Mouse (Mus musculus) adrenal gland, postnatal 25 days (tissue): ENCODE results near the gene Prss57. TPM values are rescaled to one million over a fixed set of nuclear protein-coding genes. Genes with fewer than 3 reads are reported as not detected.

Source experiments
- DNase-seq: peaks from one replicate; pipeline ENCODE4 v3.0.0; 2021; ENCODE audit warnings: mixed read lengths
- long read RNA-seq: library from polyadenylated mRNA; stranded (forward); transcript quantifications from one replicate; pipeline ENCODE4 v2.0.0, GENCODE M21; 2021
- total RNA-seq: library from RNA; stranded (reverse); gene quantifications from 2 replicates; pipeline ENCODE4 v1.2.3, GENCODE M21; 2021

The Prss57 gene
- total RNA-seq = not detected in 2 replicates
- long read RNA-seq, partial matches to known transcripts = 0 of 1 reads
- long read RNA-seq, other reads (novel, unspliced or antisense) = 1 of 1 reads

DNA sequence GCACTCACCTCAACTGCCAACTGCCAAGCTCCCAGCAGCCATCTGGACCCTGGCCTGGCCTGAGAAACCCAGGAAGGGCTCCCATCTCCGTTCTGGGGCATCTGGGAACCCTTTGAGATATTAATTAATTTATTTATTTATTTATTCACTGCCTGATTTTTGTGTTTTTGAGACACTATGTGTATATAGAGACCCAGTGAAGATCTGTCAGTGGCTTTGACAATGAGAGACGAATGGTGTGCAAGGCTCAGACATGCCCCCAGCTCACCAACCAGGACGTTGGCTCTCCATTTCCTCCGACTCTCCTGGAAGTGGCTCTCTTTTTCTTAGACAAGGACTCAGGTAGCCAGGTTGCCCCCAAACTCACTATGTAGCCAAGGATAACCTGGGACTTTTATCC is at the start of gene Prss57:
Gene Prss57 (minus strand): TSS at position 101 of the 400 bp plus-strand sequence.
- DNase-seq = no peak

DNA sequence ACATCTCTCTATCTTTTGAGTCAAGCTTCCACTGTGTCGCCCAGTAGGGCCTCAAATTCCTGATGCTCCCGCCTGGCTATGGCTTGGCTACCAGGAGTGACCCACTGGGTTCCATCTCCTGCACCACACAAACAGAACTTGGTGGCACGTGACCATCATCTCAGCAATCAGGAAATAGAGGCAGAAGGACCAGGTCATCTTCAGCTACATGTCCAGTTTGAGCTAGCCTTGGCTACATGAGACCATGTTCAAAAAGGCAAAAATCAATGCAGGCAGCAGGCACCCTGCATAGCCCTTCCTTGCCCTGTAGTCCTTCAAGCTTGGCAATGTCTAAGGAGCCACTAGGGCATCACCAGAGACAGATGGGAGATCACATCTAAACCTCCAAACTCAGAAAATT is 49.3 kb upstream of the Prss57 start:
- no peak for DNase-seq

DNA sequence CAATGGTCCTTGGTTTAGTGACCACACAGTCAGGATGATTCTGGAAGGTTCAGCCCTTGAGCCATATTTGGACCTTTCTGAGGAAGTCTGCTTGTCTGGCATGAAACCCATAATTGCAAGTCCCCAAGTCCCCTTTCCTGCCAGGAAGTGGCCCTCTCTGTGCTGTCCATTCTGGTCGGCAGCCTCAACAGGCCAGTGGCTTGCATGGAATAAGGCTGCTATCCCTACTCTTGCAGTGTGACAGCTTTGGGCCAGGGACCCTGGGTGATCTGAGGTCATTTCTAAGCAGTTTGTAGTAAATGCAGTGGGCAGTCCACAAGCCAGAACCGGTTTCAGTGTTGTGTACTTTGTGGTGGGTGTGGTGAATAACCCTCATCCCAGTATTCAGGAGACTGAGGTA is 47.4 kb upstream of the Prss57 start:
- DNase-seq = no peak

DNA sequence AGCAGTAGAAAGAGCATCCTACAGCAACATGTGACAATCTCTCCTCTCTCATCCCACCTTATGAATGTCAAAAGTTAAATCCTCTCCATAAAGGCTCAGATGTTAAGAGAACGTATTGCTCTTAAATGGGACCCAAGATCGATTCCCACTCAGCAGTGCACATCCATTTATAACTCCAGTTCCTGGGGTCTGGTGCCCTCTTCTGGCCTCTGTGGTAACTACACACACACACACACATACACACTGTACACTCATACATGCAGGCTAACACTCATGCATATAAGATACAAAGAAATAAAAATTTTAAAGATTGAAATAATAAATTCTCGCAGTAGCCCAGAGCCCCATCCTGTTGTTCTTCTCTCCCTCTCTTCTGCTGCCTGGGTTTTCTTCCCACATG is 46.2 kb upstream of the Prss57 start:
- no peak for DNase-seq

DNA sequence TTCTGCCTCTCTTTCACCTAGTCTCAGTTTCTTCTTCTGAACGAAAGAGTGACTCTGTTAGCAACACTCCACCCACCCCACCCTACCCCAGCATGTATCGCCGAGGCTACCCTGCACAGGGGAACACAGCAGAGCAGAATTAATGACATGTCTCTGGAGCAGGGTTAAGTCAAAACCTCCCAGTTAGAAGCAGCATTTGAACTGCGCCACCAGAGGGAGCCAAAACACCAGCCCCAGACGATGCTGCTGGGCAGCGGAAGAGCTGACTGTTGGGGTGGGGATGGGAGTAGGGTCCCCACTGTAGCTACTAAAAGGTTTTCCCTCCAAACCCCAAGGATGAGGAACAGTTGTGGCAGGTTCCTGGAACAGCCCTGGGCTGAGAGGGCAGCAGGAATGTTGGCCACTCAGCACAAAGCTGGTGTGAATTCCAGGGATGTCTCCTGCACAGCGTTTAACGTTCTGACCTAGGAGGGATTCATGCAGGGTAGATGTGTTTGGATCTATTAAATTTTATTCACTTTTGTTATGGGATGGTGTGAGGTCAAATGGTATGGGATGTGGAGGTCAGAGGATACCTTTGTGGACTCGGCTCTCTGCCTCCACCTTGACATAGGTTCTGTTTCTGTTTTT is 44.1 kb upstream of the Prss57 start:
- DNase-seq = peak; percentile 77

DNA sequence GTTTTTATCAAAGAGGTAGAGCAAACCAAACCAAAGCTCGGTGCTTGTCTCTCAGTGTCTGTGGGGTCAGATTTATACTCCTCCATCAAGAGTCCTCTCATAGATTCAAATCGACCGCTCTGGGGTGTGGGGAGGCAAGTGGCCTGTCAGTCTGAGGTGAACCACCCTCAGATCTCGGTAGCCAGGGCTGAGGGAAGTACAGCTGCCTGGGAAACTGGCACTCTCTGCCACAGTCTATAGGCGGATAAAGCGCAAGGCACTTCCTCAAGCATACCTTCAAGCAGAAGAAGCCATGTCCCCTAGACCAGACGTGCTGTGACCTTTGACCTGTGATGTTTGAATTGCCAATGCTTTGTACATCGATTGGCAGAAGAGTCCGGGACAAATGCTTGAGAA is 42.0 kb upstream of the Prss57 start:
- DNase-seq = no peak

DNA sequence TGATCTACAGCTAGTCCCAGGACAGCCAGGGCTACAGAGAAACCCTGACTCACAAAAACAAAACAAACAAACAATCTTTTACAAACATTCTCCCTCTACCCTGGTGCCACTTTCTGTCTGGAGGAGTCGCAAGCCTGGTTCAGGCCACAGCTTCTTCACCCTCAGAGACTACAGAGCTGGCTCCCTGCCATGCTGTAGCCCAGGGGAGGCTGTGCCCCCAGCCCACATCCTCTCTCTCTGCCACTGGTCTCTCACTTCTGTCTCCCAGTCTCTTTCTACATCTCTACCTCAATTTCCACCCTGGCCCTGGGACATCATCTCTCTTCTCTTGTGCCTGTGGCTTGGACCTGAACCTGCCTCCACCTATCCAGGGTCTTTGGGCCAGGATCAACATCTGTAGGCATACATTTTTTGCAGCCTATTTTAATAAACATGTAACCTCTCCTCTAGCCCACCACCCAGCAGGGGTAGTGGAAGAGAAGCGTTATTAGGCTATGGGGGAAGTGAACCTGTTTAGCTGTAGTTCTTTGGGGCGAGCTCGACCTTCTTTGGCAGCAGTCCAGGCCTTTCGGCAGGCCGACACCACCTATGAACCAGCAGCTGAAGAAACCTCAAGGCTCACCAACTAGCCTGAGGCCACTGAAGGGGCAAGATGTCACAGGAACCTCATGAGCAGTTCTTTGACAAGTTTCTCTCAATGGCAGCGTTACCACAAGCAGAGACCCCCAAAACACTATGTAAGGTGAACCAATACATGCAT is 41.4 kb upstream of the Prss57 start:
- DNase-seq = no peak

DNA sequence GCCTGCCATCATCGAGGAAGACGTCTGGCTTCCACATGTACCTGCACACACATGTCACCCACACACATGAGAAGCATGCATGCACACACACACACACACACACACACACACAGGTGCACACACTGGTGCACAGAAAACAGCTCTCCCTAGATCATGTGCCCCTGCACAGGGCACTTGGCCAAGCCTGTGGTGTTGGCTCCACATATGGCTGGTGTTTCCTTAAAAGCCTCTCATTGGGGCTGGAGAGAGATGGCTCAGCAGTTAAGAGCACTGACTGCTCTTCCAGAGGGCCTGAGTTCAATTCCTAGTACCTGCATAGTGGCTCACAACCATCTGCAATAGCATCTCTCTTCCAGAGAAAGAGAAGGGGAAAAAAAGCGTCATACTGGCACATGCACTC is 40.8 kb upstream of the Prss57 start:
- DNase-seq = no peak

DNA sequence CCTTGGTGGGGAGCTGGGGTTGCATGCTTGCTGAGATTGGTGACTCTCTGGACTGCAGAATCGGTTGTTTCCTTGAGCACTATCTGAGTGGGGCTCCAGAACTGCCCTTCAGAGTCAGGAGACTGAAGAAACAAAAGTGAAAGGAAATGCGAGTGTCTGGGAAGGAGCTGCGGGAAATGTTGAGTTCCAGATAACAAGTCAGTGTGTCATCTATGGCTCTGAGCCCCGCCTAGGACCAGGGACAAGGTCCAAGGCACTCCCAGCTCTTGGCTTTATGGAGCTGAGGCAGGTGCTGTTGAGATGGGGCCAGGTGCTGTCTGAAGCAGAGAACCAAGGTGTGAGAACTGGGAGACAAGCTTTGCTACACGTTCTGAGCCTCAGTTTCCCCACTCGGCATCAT is 33.7 kb upstream of the Prss57 start:
- no peak for DNase-seq

DNA sequence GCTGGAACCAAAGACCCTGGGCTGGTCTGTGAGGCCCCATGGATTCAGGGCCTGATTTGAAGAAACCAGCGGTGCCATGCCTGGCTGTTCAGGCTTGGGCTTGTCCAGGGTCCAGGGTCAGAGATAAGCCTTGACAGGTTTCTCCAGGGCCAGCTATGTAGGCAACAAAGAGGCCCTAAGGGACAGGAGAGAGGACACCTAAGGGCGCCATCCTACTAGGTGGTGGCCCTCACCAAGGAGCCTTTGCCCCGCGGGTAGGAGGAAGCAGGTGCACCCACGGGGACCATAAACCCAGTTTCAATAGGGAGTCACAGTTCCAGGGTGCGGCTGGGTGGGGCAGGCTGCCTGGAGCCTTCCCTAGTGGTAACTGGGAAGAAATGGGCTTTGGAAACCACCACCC is 32.2 kb upstream of the Prss57 start:
- no peak for DNase-seq

DNA sequence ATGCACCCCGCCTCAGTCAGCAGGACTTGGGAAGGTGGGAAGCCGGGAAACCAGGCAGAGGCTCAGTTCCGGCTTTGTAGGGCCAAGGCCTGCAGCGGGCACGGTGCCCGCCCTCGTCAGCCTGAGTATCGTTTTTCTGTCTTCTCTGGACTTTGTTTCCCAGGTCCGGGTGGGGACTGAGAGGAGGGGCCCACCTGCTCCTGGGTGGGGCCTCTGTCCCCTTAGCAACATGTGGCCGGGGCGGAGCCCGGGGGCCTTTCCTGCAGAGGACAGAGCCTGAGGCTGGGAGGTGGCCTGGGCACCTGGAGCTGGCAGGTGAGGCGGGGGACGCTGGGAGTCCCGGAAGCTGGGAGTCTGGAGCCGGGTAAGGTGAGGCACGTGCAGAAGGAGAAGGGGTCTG is 31.6 kb upstream of the Prss57 start:
- DNase-seq = no peak

DNA sequence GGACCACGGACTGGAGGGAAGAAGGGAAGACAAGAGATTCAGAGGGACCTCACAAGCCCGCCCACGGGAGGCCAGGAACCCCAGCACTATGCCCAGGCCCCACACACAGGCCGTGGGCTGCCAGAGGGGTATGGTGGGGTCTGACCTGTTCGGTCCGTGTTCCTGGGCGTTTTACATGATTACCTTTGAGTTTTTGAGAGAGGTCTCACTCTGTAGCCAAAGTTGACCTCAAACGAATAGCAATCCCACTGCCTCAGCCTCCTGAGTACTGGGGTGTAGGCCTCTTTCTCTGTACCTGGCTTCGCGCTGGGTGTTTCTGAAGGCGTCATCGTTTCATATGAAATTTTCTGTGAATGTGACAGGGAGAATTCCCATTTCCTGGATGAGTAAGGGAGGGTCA is 31.0 kb upstream of the Prss57 start:
- no peak for DNase-seq

DNA sequence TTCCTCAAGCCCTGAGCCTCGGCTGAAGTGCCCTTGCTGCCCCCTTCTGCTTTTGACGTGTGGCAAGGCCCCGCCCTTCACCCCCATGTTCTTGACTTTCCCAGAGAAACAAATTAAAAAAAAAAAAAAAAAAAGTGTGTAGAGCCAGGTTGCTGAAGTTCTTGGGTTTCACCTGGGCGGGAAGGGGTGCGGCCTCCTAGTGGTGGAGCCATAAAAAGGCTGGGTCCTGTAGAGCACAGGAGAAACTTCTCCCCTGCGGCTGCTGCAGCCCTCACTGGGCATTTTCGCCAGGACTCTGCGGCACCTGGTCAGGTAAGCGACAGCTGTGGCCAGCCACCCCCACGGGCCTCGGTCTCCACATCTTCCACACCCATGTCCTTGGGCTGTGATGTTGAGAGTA is 30.0 kb upstream of the Prss57 start, which contains the start of gene Misp:
Gene Misp (plus strand): TSS at position 208 of the 400 bp plus-strand sequence.
- DNase-seq = no peak

DNA sequence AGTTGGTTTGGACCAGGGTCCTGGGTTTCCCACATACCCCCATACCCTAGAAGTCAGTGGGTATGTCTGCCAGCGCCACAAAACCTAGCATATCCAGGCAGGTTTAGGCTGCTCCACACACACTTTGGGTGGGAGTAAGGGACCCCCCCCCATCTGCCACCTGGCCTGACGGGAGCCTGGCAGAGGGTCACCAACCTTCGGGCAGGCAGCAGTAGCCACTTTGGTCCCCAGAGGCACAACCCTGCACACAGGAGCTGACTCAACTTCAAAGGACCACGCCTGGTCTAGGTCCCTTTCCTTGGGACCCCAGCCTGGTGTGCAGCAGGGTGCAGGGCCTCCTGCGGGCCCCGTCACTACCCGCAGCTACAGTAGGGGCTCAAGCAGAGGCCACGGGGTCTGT is 29.5 kb upstream of the Prss57 start:
- DNase-seq = no peak

DNA sequence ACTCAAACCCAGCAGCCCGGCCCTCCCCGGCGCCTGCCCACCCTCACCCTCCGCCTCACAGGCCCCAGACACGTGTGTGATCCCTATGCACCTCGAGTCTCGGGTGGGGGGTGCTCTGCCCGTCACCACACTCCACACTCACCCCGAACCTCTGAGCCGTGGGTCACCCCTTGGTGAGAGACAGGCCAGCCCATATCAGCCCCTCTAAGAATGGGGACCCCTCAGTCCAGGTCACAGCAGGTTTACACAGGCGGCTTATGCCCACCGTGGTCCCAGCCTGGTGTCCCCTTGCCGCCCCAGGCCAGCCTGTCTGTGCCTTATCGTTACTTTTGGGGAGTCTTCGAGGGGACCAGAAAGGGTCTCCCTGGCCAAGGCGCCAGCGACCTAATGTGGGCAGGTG is 28.8 kb upstream of the Prss57 start:
- no peak for DNase-seq

DNA sequence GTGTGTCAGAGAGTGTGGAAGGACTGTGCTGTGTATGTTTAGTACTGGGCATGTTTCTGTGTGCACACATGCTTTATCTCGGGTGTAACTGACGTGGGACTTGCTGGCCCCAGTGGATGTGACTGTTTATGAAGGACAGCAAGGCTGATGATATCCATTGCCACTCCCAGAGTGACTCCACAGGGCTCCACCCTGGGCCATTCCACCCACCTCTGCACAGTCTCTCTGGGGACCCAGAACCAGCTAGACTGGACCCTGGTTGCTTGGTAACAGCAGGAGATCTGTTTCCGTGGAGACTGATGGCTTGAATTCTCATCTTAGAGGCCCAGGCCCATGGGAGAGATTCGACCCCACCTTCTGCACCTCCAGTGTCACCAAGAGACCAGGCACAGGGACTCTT is 27.5 kb upstream of the Prss57 start:
- no peak for DNase-seq

DNA sequence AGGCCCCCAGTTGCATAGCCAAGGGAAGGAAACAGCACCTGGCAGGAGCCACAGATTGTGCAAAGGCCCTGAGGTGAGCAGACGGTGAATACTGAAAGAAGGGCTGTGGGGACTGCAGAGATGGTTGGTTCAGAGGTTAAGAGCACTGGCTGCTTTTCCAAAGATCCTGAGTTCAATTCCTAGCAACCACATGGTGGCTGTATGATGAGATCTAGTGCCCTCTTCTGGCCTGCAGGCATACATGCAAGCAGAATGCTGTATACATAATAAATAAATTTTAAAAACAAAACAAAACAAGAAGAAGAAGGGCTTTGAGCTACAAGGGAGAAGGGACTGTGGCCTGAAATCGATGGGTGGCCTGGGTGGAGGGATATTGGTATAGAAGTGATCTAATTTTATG is 26.4 kb upstream of the Prss57 start:
- no peak for DNase-seq

DNA sequence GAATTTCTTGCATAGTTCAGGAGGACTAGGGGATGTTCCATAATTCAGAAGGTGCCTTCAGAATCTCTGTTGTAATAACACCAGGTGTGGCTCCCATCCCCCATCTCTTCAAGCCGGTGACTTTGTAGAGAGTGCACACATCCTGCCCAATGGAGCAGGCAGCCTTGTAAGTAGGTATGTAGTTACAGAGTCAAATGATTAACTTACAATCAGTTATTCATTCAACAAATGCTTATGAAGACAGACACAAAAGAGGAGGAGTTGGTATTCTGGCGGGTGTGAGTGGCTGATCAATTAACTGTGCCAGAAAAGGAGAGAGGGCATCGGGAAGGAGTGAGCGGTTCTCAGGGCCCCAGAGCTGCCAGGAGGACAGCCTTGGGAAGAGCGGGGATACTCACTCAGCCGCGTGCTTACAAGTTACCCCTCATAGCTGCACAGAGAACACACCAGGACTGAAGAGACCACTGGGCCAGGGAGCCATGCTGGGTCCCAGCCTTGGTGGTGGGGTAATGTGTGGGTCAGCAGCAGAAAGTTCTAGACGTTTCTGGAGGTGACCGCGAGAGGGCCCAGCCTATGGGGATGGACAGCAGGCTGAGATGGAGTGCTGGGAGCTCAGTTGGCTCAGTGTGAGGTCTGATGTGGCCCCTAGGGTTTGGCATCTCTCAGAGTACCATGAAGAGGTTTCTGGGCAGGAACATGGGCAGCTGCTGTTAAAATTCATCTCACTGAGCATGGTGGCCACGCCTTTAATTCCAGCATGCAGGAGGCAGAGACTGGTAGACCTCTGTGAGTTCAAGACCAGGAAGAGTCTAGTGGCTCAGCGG is 25.1 kb upstream of the Prss57 start:
- no peak for DNase-seq

DNA sequence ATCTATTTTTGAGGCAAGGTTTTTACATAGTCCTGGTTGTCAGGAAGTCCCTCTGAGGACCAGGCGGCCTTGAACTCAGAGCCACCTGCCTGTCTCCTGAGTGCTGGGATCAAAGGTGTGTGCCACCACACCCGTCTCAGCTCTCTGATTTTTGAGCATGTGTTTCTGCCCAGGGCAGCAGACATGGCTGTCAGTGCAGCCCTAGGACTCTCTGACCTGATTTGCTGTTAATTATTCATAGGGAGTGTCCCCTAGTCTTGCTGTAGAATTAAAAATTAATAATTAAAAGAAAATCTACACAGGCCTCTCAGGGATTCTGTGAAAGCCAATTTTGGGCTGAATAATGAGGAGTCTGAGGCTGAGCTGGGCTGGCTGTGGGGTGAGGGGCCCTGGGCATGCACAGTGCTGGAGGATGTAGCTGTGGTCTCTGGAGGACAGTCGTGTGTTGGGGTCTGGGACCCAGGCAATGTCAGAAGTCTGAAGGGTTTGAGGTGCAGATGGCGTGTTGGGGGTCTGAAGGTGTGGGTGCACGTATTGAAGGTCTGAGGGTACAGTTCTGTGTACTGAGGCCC is 23.6 kb upstream of the Prss57 start:
- no peak for DNase-seq

DNA sequence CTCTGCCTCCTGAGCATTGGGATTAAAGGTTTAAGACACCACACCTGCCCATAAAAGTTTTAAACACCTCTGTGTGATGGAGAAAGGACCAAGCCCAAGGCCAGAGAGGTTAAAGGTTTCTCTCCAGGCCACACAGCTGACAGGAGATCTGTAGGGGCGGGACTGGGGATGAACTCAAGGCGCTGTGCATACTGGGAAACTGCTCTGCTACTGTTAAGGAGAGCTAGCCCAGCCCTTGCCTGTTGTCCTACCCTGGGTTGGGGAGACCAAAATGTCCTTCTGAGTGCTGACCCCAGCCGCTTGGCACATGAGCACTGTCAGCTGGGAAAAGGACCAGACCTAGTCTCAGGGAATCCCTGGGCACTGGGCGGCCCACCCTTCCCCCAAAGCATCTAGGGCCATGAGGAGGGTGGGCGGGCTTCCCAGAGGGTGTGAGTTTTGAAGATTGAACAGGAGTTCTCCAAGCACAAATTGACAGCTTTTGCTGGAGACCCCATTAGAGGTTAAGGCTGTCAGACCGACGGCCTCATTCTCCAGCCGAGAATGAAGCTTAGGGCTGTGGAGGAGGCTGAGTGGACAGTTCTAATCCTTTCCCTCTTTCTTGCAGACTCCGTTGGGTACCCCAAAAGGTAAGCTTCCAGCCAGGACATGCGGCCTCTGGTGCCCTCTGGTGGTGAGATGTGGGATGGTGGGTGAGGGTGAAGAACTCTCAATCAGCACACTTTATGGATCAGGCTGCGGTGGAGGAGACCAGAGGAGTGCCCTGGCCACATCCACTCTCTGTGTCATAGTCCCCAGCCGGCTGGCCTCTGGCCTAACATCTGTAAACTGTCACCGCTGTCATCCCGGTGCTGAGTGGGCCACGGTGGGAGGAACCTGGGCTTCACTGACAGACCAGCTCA is 21.2 kb upstream of the Prss57 start:
- DNase-seq = peak; percentile 92

DNA sequence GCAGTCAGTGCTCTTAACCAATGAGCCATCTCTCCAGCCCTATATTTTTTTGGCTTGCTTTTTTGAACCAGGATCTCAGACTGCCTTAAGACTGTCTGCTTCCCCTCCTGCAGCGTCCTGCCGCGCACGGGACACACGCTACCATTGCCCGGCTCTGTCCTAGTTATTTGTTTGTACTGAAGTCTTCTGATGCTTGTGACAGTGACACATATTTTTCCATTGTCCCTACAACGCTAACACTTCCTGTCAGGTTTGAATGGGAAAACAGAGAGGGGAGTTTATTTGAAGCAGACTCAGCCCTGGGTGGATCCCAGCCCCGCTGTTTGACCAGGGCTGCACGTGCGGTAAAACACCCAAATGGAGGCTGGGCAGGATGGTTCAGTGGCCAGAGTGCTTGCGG is 18.0 kb upstream of the Prss57 start:
- no peak for DNase-seq

DNA sequence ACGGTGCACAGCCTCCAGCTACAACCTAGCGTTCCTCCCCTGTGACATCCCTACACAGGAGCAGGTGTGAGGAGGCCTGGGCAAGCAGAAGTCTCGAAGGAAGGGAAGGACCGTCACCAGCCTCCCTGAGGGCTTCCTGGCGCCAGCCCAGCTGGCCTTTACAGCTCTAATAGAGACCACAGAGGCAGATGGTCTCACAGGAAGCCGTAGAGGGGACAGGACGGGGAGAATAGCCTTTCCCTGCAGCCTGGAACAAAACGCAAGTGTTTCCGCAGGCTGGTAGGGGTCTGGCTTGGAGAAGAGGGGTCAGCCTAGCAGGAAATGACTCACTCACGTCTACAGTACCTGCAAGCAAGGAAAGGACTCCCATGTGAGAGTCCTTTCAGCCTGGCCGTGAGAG is 17.1 kb upstream of the Prss57 start:
- peak; percentile 51 for DNase-seq
